Mouse (Mus musculus) left cerebral cortex, adult 11 months (tissue): ENCODE data around the gene Rnf167.

Experiments
- DNase-seq: peaks from one replicate; pipeline ENCODE4 v3.0.0; 2022; ENCODE audit warnings: low spot score

Gene Rnf167

DNA sequence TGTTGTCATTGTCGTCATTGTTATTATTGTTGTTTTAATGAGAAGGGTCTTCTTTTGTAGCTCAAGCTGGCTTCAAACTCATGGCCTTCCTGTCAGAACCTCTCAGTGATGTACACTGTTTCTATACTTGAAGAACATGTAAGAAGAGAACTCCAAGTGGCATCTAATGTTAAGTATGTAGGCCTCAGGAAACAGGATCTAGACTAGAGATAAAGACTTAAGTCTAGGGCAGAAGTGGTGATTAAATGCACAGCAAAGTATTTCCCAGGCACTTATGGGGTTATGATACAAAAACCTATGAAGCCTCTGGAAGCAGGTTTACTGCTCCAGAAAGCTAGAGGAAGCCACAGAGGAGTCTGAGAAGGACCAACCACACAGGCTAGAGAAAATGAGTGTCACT is 8.7 kb upstream of the Rnf167 start:
- no peak for DNase-seq

DNA sequence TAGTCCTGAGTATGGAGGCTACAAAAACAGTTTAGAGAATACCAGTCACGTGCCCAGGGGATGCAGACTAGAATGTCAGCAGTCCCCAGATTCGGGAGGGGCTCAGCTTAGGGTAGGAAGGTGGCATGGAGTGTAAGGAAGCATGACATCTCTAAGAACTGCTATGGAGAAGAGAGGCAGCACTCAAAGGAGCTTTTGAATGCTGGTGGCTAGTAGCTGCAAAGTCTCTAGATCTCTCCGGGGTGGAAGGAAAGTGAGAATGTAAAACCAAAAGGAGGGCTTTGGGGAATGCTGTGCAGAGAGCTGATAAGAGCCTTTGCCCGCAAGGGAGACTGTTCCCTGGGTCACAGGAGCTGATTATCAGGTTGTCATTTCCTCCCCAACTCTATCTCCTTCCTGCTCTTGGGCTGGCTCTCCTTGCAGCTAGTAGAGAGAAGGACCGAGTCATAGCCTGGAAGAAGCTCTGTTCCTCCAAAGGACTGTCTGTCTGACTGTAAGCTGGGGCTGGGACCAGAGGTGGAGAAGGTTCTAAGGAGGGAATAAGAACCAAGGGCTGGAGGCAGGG is 8.2 kb upstream of the Rnf167 start, which contains the start of gene Gp1ba:
Gene Gp1ba, plus strand, starts transcription at position 409 of the 565 bp plus-strand sequence.
- DNase-seq, result no peak

DNA sequence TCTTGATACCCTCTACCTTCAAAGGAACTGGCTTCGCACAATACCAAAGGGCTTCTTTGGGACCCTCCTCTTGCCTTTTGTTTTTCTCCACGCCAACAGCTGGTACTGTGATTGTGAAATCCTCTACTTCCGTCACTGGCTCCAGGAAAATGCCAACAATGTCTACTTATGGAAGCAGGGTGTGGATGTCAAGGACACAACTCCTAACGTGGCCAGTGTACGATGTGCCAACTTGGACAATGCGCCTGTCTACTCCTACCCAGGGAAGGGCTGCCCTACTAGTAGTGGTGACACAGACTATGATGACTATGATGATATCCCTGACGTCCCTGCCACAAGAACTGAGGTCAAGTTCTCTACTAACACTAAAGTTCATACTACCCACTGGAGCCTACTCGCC is 7.1 kb upstream of the Rnf167 start:
- DNase-seq, result no peak

DNA sequence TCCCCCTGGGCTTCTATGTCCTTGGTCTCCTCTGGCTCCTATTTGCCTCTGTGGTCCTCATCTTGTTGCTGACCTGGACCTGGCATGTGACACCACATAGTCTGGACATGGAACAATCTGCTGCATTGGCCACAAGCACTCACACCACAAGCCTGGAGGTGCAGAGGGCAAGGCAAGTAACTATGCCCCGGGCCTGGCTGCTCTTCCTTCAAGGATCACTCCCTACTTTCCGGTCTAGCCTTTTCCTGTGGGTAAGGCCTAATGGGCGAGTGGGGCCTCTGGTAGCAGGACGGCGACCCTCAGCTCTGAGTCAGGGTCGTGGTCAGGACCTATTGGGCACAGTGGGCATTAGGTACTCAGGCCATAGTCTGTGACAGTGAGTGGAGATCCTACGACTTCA is 5.8 kb upstream of the Rnf167 start:
- no peak for DNase-seq

DNA sequence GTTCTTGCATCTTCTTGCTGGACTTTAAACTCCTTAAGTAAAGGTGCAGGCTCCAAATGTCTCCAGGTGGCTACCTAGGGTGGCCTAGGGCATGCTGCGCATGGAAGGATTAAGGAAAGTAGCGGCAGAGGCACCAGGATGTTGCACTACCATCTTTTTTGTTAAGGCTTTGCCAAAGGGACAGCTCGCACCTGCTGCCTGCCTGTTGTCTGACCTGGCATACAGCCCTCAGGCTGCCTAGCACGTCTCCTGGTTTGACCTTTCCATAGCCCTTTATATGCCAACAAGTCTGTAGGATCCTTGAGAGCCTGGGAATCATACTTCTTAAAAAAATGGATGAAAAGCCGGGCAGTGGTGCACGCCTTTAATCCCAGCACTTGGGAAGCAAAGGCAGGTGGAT is 4.0 kb upstream of the Rnf167 start:
- DNase-seq, result no peak

DNA sequence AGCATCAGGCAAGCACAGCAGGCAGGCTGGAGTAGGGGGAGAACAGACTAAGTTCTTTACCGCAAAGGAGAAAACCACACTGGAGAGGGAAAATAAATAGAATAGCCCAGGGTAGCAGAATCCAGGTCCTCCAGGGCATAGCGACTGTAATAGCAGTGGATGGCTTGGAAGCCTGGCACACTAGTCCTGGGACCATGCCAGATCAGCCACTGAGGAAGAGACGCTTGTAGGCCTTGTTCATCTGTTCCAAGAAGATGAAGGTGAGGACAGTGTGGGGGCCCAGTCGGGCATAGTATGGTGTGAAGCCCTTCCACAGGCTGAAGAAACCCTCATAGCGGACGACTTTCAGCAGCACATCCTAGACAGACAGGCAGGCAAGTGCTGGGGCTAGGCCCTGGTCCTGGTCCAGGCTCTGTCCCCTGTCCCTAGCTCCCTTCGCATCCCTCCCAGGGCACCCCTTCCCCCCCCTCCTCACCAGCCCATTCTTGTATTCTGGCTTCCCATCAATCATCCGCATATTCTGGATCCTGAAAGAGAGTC is 2.4 kb upstream of the Rnf167 start:
- DNase-seq, result no peak

DNA sequence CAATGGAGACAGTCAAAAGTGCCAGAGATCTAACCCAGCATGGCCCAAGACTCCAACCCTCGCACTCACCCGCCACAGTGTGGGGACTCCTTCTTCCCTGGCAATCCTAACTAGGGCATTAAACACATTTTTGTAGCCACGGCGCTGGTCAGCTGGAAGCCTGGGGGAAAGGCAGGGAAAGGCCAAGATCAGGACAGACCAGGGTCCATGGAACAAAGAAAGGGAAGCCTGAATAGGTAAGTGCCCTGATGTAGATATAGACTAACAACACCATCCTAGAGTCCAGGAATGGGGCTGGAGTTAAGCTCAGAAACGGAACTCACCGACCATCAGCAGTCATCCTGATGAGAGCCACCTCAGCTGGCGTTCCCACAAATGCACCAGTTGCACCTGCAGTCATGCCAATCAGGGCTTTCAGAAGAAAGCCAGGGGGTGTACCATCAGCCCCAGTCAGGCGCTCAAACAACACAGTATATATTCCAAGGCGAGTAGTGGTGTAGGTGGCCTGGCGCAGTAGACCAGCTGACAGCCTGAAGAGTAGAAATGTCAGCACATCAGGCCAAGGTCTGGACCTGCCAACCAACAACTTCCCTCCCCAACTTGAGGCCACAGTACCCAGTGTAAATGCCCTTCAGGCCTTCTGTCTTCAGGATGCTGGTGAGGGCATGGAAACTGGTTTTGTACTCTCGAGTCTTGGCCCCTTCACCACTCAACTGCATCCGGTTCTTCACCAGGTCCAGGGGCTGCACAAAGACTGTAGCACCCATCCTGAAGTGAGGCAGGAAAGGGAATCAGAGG is 1.4 kb upstream of the Rnf167 start:
- DNase-seq, result no peak

DNA sequence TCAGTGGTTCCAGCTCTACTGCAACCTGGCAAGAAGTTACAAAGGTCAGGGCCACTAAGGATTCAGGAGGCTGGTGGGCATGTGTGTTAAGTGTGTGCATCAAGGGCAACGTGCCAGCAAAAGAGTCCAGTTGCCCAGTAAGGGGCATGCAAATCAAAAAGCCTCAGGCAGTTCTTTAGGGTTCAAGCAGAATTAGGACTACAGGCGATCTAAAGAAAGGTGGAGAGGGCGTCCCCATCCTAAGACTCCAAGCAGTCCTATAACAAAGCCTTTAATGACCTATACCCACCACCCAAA is 828 bp upstream of the Rnf167 start:
- DNase-seq, result no peak

DNA sequence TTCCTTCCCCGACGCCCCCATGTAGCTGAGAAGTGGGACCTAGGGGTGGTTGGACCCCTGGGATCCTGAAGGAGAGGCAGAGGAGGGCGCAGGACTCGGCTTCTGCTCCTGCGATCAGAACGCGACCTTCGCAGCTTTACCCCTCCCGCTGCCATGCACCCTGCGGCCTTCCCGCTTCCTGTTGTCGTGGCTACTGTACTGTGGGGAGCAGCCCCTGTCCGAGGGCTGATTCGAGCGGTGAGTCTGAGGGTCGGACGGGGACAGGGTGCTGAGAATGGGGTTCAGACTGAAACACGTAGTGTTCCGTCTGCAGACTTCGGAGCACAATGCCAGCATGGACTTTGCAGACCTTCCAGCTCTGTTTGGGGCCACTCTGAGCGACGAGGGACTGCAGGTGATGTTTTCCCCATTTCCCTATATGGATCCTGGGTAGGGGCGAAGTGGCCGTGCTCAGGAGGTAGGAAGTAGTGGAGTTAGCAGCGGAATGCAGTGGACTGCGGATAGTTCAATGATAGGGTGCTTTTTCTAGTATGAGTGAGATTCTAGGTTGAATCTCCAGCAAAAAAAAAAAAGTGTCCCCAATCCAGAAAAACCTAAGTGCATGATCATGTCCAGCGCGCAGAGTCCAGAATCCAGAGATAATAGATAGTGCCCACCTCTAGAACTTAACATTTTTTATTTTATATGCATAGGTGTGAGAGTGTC is 833 bp downstream of the Rnf167 start:
- no peak for DNase-seq

DNA sequence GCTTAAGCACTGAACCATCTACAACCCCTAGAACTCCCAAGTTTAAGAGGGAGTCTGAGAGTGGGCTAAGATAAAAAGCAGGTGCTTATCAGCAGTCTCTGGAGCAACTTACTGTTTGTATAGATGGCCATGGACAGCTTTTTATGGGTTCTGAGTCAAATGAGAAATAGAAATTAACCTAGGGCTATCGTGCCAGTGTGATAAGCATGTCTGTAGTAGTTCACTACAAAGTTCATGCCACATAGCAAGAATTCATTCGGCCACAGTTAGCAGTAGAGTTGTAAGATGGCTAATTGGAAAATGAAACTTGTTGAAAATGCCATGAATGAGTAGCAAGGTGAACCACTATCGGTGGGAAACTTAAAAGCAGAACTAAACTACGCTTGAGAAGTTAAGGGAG is 1.5 kb downstream of the Rnf167 start:
- DNase-seq, result no peak

DNA sequence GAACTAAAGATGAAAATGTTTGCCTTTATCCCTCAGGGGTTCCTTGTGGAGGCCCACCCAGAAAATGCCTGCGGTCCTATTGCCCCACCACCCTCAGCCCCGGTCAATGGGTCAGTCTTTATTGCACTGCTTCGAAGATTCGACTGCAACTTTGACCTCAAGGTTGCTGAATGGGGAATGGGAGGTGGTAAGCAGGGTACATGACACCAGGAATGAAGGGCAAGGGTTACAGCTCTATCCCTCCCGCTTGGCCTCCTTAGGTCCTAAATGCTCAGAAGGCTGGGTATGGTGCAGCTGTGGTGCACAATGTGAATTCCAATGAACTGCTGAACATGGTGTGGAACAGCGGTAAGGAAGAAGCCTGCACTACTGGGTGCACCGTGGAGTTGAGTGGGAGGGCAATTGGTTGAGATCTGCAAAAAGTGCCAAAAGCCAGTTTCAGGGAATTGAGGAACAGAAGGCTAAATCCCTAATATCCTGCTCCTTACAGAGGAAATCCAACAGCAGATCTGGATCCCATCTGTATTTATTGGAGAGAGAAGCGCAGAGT is 2.2 kb downstream of the Rnf167 start:
- no peak for DNase-seq

DNA sequence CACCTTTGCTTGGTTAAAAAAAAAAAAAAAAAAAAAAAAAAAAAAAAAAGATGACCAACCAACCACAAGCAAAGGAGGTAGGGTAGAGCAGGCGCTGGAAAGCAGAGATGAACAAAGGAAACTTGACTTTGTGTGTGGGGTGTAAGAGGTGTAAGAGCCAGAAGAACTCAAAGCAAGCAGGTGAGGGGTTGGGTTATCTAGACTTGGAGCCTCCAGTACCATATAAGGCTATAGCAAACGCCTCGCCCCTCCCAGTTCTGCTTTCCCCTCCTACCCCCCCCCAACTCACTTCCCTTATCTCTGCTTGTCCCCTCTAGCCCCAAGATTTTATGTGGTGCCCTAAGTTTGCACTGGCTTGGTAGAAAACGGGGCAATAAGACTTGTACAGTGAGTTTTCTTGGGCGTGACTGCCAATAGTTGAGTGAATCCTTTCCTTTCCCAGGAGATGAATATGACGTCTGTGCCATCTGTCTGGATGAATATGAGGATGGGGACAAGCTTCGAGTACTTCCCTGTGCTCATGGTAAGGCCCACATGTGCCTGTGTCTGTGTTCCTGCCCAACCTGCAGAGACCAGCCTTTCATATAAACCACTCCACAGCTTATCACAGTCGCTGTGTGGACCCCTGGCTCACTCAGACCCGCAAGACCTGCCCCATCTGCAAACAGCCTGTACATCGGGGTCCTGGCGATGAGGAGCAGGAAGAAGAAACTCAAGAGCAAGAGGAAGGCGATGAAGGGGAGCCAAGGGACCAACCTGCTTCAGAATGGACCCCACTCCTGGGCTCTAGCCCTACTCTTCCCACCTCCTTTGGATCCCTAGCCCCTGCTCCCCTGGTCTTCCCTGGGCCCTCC is 3.5 kb downstream of the Rnf167 start:
- no peak for DNase-seq

DNA sequence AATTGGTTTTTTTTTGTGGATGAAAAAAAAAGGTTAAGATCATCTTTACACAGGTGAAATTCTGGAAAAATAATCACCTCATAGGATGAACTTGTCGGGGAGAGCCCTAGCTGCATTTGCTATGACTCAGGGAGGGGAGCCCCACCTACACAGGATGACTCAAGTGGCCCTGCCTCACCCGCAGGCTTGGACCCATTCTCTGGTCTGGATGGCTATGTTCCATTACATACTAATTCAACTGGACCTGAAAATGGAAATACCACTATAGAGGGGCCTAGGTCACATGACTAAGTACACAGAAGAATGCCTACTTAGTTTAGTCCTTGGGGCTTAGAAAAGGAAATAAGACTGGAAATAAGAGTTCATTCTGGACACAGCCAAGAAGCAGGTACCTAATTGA is 4.4 kb downstream of the Rnf167 start:
- DNase-seq, result no peak

DNA sequence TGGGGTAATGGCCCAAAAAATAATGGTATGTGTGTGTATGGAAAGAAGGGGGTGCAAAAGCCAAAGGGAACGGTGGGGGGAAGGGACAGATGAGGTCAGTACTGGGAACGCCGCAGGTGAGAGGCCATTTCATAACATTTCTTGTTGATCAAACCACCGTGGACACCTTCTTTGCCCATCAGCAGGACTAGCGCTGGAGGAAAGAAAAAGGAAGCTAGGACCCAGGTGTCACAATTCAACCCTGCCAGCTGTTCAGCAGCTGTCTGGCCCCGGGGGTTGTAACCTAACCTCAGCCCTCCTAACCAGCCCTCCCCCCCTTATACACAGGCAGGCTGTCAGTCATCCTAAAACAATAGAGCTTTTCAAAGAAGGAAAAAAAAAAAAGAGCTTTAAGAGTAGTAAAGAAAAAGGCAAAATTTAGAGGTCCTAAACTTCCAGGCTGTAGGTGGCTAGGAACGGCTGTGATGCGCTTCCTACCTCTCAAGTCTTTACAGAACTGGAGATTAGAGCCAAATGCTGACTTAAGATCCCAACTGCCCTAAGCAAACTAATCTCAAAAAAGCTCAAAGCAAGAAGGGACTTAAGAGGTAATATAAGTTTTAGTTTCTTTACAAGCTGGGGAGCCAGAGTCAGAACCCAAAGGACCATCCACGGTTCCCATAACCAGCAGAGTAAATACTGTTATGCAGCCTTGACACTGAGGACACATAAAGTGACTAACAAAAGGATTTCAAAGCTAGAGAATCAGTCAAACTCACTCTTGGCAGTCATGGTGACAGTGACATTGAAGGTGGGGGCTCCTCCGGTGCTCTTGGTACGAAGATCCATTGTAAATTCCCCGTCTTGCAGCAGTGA is 5.2 kb downstream of the Rnf167 start:
- DNase-seq, result no peak

DNA sequence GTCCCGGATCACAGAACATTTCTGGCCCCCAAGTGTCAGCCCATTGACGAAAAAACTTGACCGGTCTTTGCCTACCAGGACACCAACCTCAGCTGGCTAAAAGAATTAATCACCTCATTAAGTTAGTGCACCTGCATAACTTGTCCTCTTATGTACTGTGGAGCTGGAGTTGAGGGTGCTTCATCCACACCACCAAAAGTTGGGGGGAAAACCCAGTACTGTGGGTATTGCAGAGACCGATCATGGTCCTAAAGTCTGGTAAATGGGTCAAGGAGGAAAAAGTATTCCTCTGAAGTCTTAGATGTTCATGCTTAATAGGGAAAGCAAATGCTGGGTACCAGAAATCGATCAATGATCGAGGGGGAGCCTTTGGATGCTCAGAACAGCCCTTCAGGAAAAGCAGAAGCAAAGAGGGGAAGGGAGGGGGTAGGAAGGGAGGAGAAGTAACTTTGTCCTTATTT is 5.9 kb downstream of the Rnf167 start:
- no peak for DNase-seq

DNA sequence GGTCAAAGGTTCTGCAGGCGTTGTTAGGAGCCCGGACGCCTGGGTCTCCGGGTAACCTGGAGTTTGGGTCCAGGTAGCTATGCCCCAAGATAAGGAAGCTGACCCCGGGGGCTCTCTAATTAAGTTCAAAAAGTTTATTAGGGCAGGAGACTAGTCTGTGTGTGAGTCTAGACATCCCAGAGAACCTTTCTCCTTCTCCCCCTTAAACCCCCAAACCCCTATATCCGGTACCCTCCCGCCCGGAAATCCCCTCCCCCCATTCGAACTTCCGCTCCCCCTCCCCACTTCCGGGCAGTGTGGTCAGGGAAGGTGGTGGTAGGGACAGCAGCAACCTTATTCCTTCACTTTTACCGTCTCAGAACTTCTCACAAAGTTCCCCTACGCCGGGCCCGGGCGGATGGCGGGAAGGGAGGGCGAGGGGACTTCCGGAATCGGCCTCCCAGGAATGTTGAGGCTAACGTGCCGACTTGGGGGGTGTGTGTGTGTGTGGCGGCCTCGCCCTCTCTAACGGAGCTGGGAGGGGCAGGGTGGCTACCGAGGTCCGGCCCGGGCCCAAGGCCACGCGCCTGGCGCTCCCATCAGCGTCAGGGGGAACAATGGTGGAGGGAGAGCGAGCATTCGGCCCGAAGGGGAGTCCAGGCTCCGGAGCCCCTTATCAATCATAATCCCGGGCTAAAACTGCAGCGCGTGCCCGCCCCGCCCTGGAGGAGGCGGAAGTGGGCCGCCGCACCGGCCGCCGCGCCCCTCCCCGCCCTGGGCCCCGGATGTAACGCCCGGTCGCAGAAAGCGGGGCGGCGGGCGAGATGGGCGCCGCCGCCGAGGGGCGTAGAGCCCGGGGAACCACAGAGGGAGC is 6.5 kb downstream of the Rnf167 start:
- no peak for DNase-seq

DNA sequence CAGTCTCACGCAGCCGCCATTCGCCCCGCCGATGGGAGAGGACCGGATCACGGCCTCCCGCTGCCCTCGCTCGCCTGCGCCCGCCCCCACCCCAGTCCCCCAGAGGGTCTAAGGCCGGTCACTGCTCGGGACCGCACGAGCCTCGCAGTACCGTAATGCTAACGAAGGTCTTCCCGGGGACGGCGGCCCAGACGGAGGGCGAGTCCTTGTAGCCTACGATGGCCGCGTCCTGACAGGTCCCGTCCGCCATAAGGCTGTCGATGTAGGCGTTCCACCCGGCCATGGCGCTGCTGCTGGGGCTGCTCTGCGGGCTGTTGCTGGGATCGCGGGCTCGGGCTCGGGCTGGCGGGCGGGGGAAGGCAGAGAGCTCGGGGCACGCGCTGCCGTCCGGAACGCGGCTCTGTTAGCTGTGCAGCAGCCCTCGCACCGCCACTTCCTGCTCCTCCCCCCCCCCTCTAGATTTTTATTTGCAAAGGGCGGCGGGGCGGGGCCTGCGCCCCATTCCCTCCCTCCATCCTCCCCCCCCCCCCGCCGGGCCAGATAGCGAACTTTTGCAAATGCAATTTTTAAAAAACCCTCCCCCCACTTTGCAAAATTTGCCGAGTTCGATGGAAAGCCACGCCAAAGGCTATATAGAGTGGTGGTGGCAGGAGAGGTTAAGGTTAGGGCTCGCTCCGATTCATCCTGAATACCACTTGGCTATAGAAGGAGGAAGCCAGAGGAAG is 7.3 kb downstream of the Rnf167 start, which contains the start of gene Pfn1:
Gene Pfn1, minus strand, starts transcription at position 447 of the 725 bp plus-strand sequence.
- DNase-seq, result peak; percentile 54

DNA sequence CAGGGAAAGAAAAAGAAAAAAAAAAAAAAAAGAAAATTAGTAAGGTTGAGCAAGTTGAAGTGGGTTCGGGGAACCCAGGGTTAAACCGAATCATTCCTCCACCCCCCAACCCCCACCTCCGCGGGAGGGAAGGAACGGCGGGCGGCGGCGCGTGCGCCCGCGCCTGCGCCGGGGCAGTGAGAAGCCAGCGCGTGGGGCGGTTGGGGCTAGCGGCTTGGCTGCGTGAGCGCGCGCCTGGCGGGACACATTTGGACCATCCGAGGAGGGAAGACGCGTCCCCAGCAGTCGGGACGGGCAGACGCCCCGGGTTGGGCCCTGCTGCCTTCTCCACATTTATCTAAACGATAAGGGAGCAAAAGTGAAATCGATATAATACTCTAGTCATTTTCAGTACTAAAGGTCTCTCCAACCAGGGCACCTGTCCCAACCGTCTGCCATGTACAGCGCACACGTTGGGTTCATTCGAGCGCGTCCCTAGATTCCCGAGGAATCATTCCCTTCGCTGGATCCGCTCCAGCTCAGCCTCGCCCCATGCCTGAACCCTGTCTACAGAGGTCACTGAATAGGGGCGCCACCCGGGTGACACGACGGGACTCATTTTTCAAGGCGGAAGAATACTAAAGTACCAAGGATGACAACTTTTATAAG is 8.0 kb downstream of the Rnf167 start:
- DNase-seq, result no peak
